Mouse (Mus musculus): ENCODE measurements around the gene Trim38.
A peak's percentile ranks its signal among the peaks of the same experiment; 100 is the strongest.
"Not testable (repeated sequence)": the region's sequence is repeated elsewhere in the genome, so short reads cannot be mapped to it uniquely, and the experiment has no call there.

GRCm38 (mm10) chr13:23746201-23747080 is 23.3 kb upstream of the Trim38 start, which contains the start of gene Hist1h2bb:
- not testable (repeated sequence) for TF ChIP-seq HCFC1 (IDR thresholded peaks at IDR 0.05; ENCODE audit: borderline replicate concordance, insufficient read depth, low read length); ZNF384 (IDR thresholded peaks at IDR 0.05; ENCODE audit: low read depth, low read length); ZC3H11A (IDR thresholded peaks at IDR 0.05; ENCODE audit: borderline replicate concordance, low read depth, low read length); MAFK (IDR thresholded peaks at IDR 0.05; ENCODE audit: insufficient read depth, low read depth, low read length)
- TF ChIP-seq CHD2 (IDR thresholded peaks at IDR 0.05; ENCODE audit: low read depth, low read length) = peak; percentile 84

All from ES-E14 (cell line).